Mouse (Mus musculus) forebrain, embryonic 13.5 days (tissue): ENCODE results near the gene Hist1h4d. TPM values are rescaled to one million over a fixed set of nuclear protein-coding genes. Genes with fewer than 3 reads are reported as not detected.
"Not testable (repeated sequence)": the region's sequence is repeated elsewhere in the genome, so short reads cannot be mapped to it uniquely, and the experiment has no call there.

Source experiments
- ATAC-seq: fragments of 200-750 bp; cut with Nextera tagmentation; 2 replicates; pipeline ENCODE4 v1.8.0; 2017
- H3K27ac ChIP-seq: fragments of 300-500 bp; sonication (generic); 2 replicates; pipeline ENCODE4 v1.5.1; 2015; ENCODE audit warnings: inconsistent platforms, mild to moderate bottlenecking, moderate library complexity
- H3K27me3 ChIP-seq: fragments of 300-500 bp; sonication (generic); 2 replicates; pipeline ENCODE4 v1.6.1; 2015; ENCODE audit warnings: mild to moderate bottlenecking, inconsistent platforms
- H3K36me3 ChIP-seq: fragments of 300-500 bp; sonication (generic); 2 replicates; pipeline ENCODE4 v1.6.1; 2015; ENCODE audit warnings: mild to moderate bottlenecking, inconsistent platforms; ENCODE audit not compliant: poor library complexity, severe bottlenecking
- H3K4me1 ChIP-seq: fragments of 300-500 bp; sonication (generic); 2 replicates; pipeline ENCODE4 v1.6.1; 2015; ENCODE audit warnings: inconsistent platforms
- H3K4me2 ChIP-seq: fragments of 300-500 bp; sonication (generic); 2 replicates; pipeline ENCODE4 v1.6.1; 2015; ENCODE audit warnings: inconsistent platforms, mild to moderate bottlenecking, moderate library complexity
- H3K4me3 ChIP-seq: fragments of 300-500 bp; sonication (generic); 2 replicates; pipeline ENCODE4 v1.5.1; 2015; ENCODE audit warnings: mild to moderate bottlenecking, inconsistent platforms
- H3K9ac ChIP-seq: fragments of 300-500 bp; sonication (generic); 2 replicates; pipeline ENCODE4 v1.6.1; 2015; ENCODE audit warnings: mild to moderate bottlenecking, inconsistent platforms
- H3K9me3 ChIP-seq: fragments of 300-500 bp; sonication (generic); replicated peaks from 2 replicates; pipeline ENCODE4 v1.6.1; 2016; ENCODE audit warnings: inconsistent platforms
- WGBS: fragments of 180-500 bp; shearing (Covaris S2); methylation state at CpG from one replicate; pipeline ENCODE4 v1.1.7; 2015; 5-methylcytosine and 5-hydroxymethylcytosine counted together
- polyA plus RNA-seq: library from polyadenylated mRNA; unstranded; fragments of >200 nt; fragmentation: Nextera tagmentation; extraction: Ambion mirVana; gene quantifications from 2 replicates; pipeline ENCODE4 v1.2.1, GENCODE M21; 2015

Hist1h4d gene
- polyA plus RNA-seq, 1 experiment from 2014 or later = 172 TPM

GRCm38 (mm10) chr13:23541497-23541896 lies 39.9 kb upstream of the Hist1h4d start:
- no peak overlapping the region for H3K4me2 ChIP-seq
- WGBS = 80% methylated on average over 3 of the region's 3 CpGs
- no peak for ATAC-seq

GRCm38 (mm10) chr13:23542225-23542980 lies 39.0 kb upstream of the Hist1h4d start:
- peak overlapping the region; percentile 70 for H3K4me2 ChIP-seq
- H3K36me3 ChIP-seq, H3K27me3 ChIP-seq, H3K9me3 ChIP-seq, ATAC-seq: not testable (repeated sequence)
- peak overlapping the region; percentile 46 for H3K4me3 ChIP-seq
- H3K9ac ChIP-seq = peak overlapping the region; percentile 71
- peaks cover 17% of the 10 kb centered on the region for H3K4me1 ChIP-seq
- H3K27ac ChIP-seq = peak overlapping the region; percentile 89
- 7% methylated on average over 3 of the region's 3 CpGs for WGBS

More at GRCm38 (mm10) chr13:23541497-23541896, 39.9 kb upstream of the Hist1h4d start:
- Histone ChIP-seq H3K27me3 (no peaks in the 10 kb centered on the region), H3K36me3 (no peaks in the 10 kb centered on the region), H3K9me3 (no peaks in the 10 kb centered on the region), H3K4me1 (peaks cover 27% of the 10 kb centered on the region), H3K9ac (no peak overlapping the region), H3K4me3 (no peak overlapping the region), H3K27ac (no peak overlapping the region)

GRCm38 (mm10) chr13:23542999-23543607 lies 38.3 kb upstream of the Hist1h4d start, which contains the start of gene Hist1h2bh:
Gene Hist1h2bh (minus strand): TSS chr13:23543392.
- Histone ChIP-seq H3K4me2 (peak within 1 kb of the TSS; percentile 70), H3K27ac (peak within 1 kb of the TSS; percentile 95), H3K9ac (peak within 1 kb of the TSS; percentile 71), H3K4me1 (peaks cover 14% of the 10 kb centered on the region), H3K4me3 (peak within 1 kb of the TSS; percentile 47)
- WGBS = under 1% methylated on average over 42 of the region's 42 CpGs
- H3K27me3 ChIP-seq, H3K36me3 ChIP-seq, H3K9me3 ChIP-seq: not testable (repeated sequence)
- ATAC-seq = peak; percentile 93

GRCm38 (mm10) chr13:23543965-23544786 lies 37.2 kb upstream of the Hist1h4d start, which contains the start of gene Hist1h3f:
Gene Hist1h3f (plus strand): TSS chr13:23544052.
- Histone ChIP-seq H3K4me3 (peak within 1 kb of the TSS; percentile 47), H3K36me3 (no peaks in the 10 kb centered on the region), H3K27ac (peak within 1 kb of the TSS; percentile 95), H3K4me1 (peaks cover 11% of the 10 kb centered on the region), H3K9ac (peak within 1 kb of the TSS; percentile 73), H3K27me3 (no peaks in the 10 kb centered on the region), H3K4me2 (peak within 1 kb of the TSS; percentile 70), H3K9me3 (no peaks in the 10 kb centered on the region)
- ATAC-seq = peak; percentile 95
- WGBS = under 1% methylated on average over 32 of the region's 45 CpGs

- peaks cover 11% of the 10 kb centered on the region for H3K4me1 ChIP-seq
- peak overlapping the region; percentile 73 for H3K9ac ChIP-seq
- H3K4me3 ChIP-seq = peak overlapping the region; percentile 47
- not testable (repeated sequence) for ATAC-seq, H3K36me3 ChIP-seq, H3K27me3 ChIP-seq, H3K9me3 ChIP-seq
- peak overlapping the region; percentile 95 for H3K27ac ChIP-seq
- peak overlapping the region; percentile 69 for H3K4me2 ChIP-seq
- under 1% methylated on average over 13 of the region's 14 CpGs for WGBS
These were observed 36.6 kb upstream of the Hist1h4d start for GRCm38 (mm10) chr13:23544787-23545120.

GRCm38 (mm10) chr13:23546694-23547093 lies 34.7 kb upstream of the Hist1h4d start:
- Histone ChIP-seq H3K27me3 (no peaks in the 10 kb centered on the region), H3K9me3 (no peaks in the 10 kb centered on the region), H3K36me3 (no peaks in the 10 kb centered on the region), H3K9ac (no peak overlapping the region), H3K27ac (no peak overlapping the region), H3K4me2 (no peak overlapping the region), H3K4me1 (peaks cover 18% of the 10 kb centered on the region), H3K4me3 (no peak overlapping the region)
- ATAC-seq = no peak
- 78% methylated on average over 5 of the region's 5 CpGs for WGBS

- Histone ChIP-seq H3K9me3 (no peaks in the 10 kb centered on the region), H3K4me3 (peak overlapping the region; percentile 46), H3K9ac (peak overlapping the region; percentile 69), H3K27ac (peak overlapping the region; percentile 93), H3K4me2 (peak overlapping the region; percentile 65), H3K27me3 (no peaks in the 10 kb centered on the region), H3K4me1 (peaks cover 21% of the 10 kb centered on the region), H3K36me3 (no peaks in the 10 kb centered on the region)
- 5% methylated on average over 3 of the region's 3 CpGs for WGBS
- ATAC-seq = no peak
These were observed 30.6 kb upstream of the Hist1h4d start for GRCm38 (mm10) chr13:23550761-23551145.

- under 1% methylated on average over 47 of the region's 47 CpGs for WGBS
- peak within 1 kb of the TSS; percentile 93 for H3K27ac ChIP-seq
- H3K9ac ChIP-seq = peak within 1 kb of the TSS; percentile 69
- peak within 1 kb of the TSS; percentile 46 for H3K4me3 ChIP-seq
- not testable (repeated sequence) for H3K27me3 ChIP-seq, H3K36me3 ChIP-seq, H3K9me3 ChIP-seq
- H3K4me2 ChIP-seq = peak within 1 kb of the TSS; percentile 65
- ATAC-seq = peak; percentile 87
- H3K4me1 ChIP-seq = peaks cover 21% of the 10 kb centered on the region
These were observed 30.1 kb upstream of the Hist1h4d start, which contains the start of gene Hist1h4f for GRCm38 (mm10) chr13:23551146-23551834. Gene Hist1h4f (minus strand): TSS chr13:23551648.

- 49% methylated on average over 8 of the region's 8 CpGs for WGBS
- H3K36me3 ChIP-seq = no peaks in the 10 kb centered on the region
- ATAC-seq = no peak
- peak overlapping the region; percentile 69 for H3K9ac ChIP-seq
- peak overlapping the region; percentile 46 for H3K4me3 ChIP-seq
- H3K27ac ChIP-seq = peak overlapping the region; percentile 93
- H3K4me1 ChIP-seq = peaks cover 27% of the 10 kb centered on the region
- no peaks in the 10 kb centered on the region for H3K9me3 ChIP-seq
- peak overlapping the region; percentile 65 for H3K4me2 ChIP-seq
- H3K27me3 ChIP-seq = no peaks in the 10 kb centered on the region
These were observed 29.2 kb upstream of the Hist1h4d start for GRCm38 (mm10) chr13:23551931-23552914.

GRCm38 (mm10) chr13:23552962-23553361 lies 28.4 kb upstream of the Hist1h4d start, which contains the start of gene Hist1h1d:
Gene Hist1h1d (plus strand): TSS chr13:23553262.
- Histone ChIP-seq H3K9ac (peak within 1 kb of the TSS; percentile 87), H3K4me2 (peak within 1 kb of the TSS; percentile 93), H3K27me3 (no peaks in the 10 kb centered on the region), H3K4me3 (0 out of 2 replicates have a peak within 1 kb of the TSS, but pooled peaks have one; percentile 3), H3K9me3 (no peaks in the 10 kb centered on the region), H3K27ac (peak within 1 kb of the TSS; percentile 99), H3K36me3 (no peaks in the 10 kb centered on the region), H3K4me1 (peaks cover 27% of the 10 kb centered on the region)
- ATAC-seq = no peak
